Mouse (Mus musculus) spleen, adult 2 months (tissue): ENCODE measurements around the gene Arih1.

Experiments used
- CTCF ChIP-seq: fragments of 200-500 bp; IDR thresholded peaks from 2 replicates; pipeline ENCODE4 v1.5.1; 2011; ENCODE audit warnings: mild to moderate bottlenecking, inconsistent platforms; ENCODE audit not compliant: insufficient read depth, insufficient read length, insufficient replicate concordance; ENCODE audit errors: extremely low read depth
- POLR2A ChIP-seq: fragments of 200-500 bp; IDR thresholded peaks from 2 replicates; pipeline ENCODE4 v1.6.1; 2011; ENCODE audit warnings: low read depth, low read length, inconsistent platforms

- TF ChIP-seq POLR2A (no peak), CTCF (no peak)
These were observed 28.0 kb downstream of the Arih1 start for GRCm38 (mm10) chr9:59458416-59458815.
